In the genomic region with DNA sequence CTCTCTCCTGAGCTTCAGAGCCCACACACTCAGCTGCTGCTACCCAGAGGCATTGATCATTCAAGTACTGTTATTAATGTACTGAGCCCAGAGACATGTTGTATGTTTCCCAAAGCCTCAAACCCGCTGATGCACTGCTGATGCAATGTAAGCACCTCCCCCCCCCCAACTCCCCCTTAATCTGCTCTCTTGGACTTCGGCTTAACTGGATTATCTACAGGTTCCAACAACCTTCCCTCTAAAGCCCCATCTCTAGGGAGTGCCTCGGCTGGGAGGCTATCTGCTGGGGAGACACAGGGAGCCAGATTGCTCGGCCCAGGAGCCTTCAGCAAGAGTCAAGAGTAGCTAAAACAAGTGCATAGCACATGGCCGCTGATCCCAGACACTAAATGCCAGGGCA, we compare ENCODE assay signal across 25 mouse cellular contexts. TPM values are rescaled to one million over a fixed set of nuclear protein-coding genes. Genes with fewer than 3 reads are reported as not detected.
"Had no signal": no experiment of that assay in that cellular context is flagged by ENCODE, and none has a peak within 500 bp of the region (broad histone marks: within the 10 kb centered on the region; RNA-seq: fewer than 3 reads in every experiment).

No protein-coding gene starts in this region.

- DNase-seq: kidney, adult 2 months; kidney, postnatal 25 days; layer of hippocampus, adult 9-11 months; lung, adult 18-20 months; lung, postnatal 10 days; lung, postnatal 36 days; midbrain, embryonic 14.5 days; right cerebral cortex, adult 18-20 months; right cerebral cortex, postnatal 14 days; right cerebral cortex, postnatal 4 days; thymus, postnatal 36 days had no signal

- H3K9ac ChIP-seq: kidney, embryonic 15.5 days; liver, embryonic 14.5 days; lung, embryonic 15.5 days had no signal

- H3K4me3 ChIP-seq: kidney, embryonic 15.5 days; layer of hippocampus, adult 2 months; lung, embryonic 15.5 days had no signal

- H3K4me2 ChIP-seq: kidney, embryonic 15.5 days; lung, embryonic 15.5 days; midbrain, embryonic 11.5 days had no signal

- H3K4me1 ChIP-seq: lung, embryonic 15.5 days had no signal

- H3K9me3 ChIP-seq: kidney, embryonic 15.5 days; lung, embryonic 15.5 days had no signal

- H3K27me3 ChIP-seq: kidney, embryonic 15.5 days; lung, embryonic 15.5 days had no signal

- ATAC-seq: inflammation-experienced regulatory T-cells, adult 6 months; intestine, embryonic 16.5 days had no signal

- H3K27ac ChIP-seq: kidney, embryonic 15.5 days; layer of hippocampus, adult 2 months; liver, embryonic 14.5 days; lung, embryonic 15.5 days had no signal

RNA-seq across cellular contexts. Expression of a gene that starts 35.6 kb away (rescaled TPM):
- total RNA-seq: layer of hippocampus, postnatal 25 days; left cerebral cortex, adult 18-20 months; megakaryocyte-erythroid progenitor cell, adult 5-6 weeks; midbrain, postnatal 0 days had no signal
- polyA plus RNA-seq: liver, adult 2 months; midbrain, embryonic 14.5 days; neural tube, embryonic 11.5 days; neural tube, embryonic 14.5 days had no signal
